Mouse (Mus musculus) central nervous system, embryonic 14 days (tissue): ENCODE results near the gene Papola. TPM values are rescaled to one million over a fixed set of nuclear protein-coding genes. Genes with fewer than 3 reads are reported as not detected.

Experiments used
- polyA plus RNA-seq: library from polyadenylated mRNA; depleted of rRNA; stranded (reverse); fragments of >200 nt; gene quantifications from 2 replicates; pipeline ENCODE4 v1.2.3, GENCODE M21; 2012; rRNA removed

The Papola gene
- polyA plus RNA-seq = 166 and 174 TPM in 2 replicates

GRCm38 (mm10) chr12:105784196-105784999, at the start of gene Papola:
Papola (plus strand) TSS chr12:105784694.

Other genes starting within 250 kb of the Papola start
- 0.45 and 1.1 TPM in 2 replicates for gene Bdkrb2, start 221.5 kb upstream of the Papola start, polyA plus RNA-seq
- 0.05 and 0.06 TPM in 2 replicates for gene Bdkrb1, start 181.6 kb upstream of the Papola start, polyA plus RNA-seq
- gene Gskip, start 99.9 kb upstream of the Papola start, polyA plus RNA-seq = 15.8 and 16.0 TPM in 2 replicates
- 31.4 and 32.0 TPM in 2 replicates for gene Atg2b, start 99.5 kb upstream of the Papola start, polyA plus RNA-seq
- gene Ak7, start 78.7 kb upstream of the Papola start, polyA plus RNA-seq = 3.0 and 3.1 TPM in 2 replicates
- gene Vrk1, start 225.5 kb downstream of the Papola start, polyA plus RNA-seq = 36.4 and 46.5 TPM in 2 replicates